Mouse (Mus musculus) neural tube, embryonic 14.5 days (tissue): ENCODE data around the gene Gnb1. TPM values are rescaled to one million over a fixed set of nuclear protein-coding genes. Genes with fewer than 3 reads are reported as not detected.

Experiments used
- ATAC-seq: fragments of 200-750 bp; cut with Nextera tagmentation; 2 replicates; pipeline ENCODE4 v1.8.0; 2017; ENCODE audit warnings: low read depth, mild to moderate bottlenecking, moderate TSS enrichment, moderate library complexity
- H3K27ac ChIP-seq: fragments of 300-500 bp; sonication (generic); 2 replicates; pipeline ENCODE4 v1.5.1; 2014; ENCODE audit warnings: low read depth, mild to moderate bottlenecking, control low read depth, low read length, moderate library complexity, mixed read lengths
- H3K27me3 ChIP-seq: fragments of 300-500 bp; sonication (generic); 2 replicates; pipeline ENCODE4 v1.6.1; 2014; ENCODE audit warnings: low read length; ENCODE audit not compliant: control insufficient read depth, insufficient read depth
- H3K36me3 ChIP-seq: fragments of 300-500 bp; sonication (generic); 2 replicates; pipeline ENCODE4 v1.6.1; 2014; ENCODE audit warnings: low read length, mixed read lengths; ENCODE audit not compliant: control insufficient read depth, insufficient read depth
- H3K4me1 ChIP-seq: fragments of 300-500 bp; sonication (generic); 2 replicates; pipeline ENCODE4 v1.6.1; 2014; ENCODE audit warnings: low read length; ENCODE audit not compliant: control insufficient read depth, insufficient read depth
- H3K4me2 ChIP-seq: fragments of 300-500 bp; sonication (generic); 2 replicates; pipeline ENCODE4 v1.6.1; 2014; ENCODE audit warnings: mild to moderate bottlenecking, low read depth, low read length, control low read depth
- H3K4me3 ChIP-seq: fragments of 300-500 bp; sonication (generic); 2 replicates; pipeline ENCODE4 v1.5.1; 2014; ENCODE audit warnings: low read depth, low read length, control low read depth, mixed read lengths
- H3K9ac ChIP-seq: fragments of 300-500 bp; sonication (generic); replicated peaks from 2 replicates; pipeline ENCODE4 v1.6.1; 2014; ENCODE audit warnings: low read depth, mild to moderate bottlenecking, control low read depth, low read length, mixed read lengths
- H3K9me3 ChIP-seq: fragments of 300-500 bp; sonication (generic); 2 replicates; pipeline ENCODE4 v1.6.1; 2016; ENCODE audit warnings: low read length; ENCODE audit not compliant: control insufficient read depth
- WGBS: fragments of 180-500 bp; shearing (Covaris S2); extraction: QIAGEN DNeasy Blood & Tissue Kit; methylation state at CpG from one replicate; pipeline ENCODE4 v1.1.7; 2014; 5-methylcytosine and 5-hydroxymethylcytosine counted together
- polyA plus RNA-seq: library from polyadenylated mRNA; unstranded; fragments of >200 nt; fragmentation: Nextera tagmentation; extraction: Ambion mirVana; gene quantifications from 2 replicates; pipeline ENCODE4 v1.2.1, GENCODE M21; 2014

The Gnb1 gene
- polyA plus RNA-seq, 1 experiment from 2014 or later: 1,136 TPM

GRCm38 (mm10) chr4:155593780-155594179, 102.6 kb downstream of the Gnb1 start:
- no peak for ATAC-seq
- 49% methylated on average over 1 of the region's 1 CpGs for WGBS
- H3K36me3 ChIP-seq: peaks cover 8% of the 10 kb centered on the region

GRCm38 (mm10) chr4:155595777-155596176, 104.6 kb downstream of the Gnb1 start:
- H3K27me3 ChIP-seq: no peaks in the 10 kb centered on the region
- H3K9me3 ChIP-seq: no peaks in the 10 kb centered on the region
- 84% methylated on average over 3 of the region's 3 CpGs for WGBS
- H3K4me1 ChIP-seq: no peaks in the 10 kb centered on the region
- H3K4me3 ChIP-seq: no peak overlapping the region
- no peaks in the 10 kb centered on the region for H3K36me3 ChIP-seq
- ATAC-seq: no peak
- H3K4me2 ChIP-seq: no peak overlapping the region
- no peak overlapping the region for H3K9ac ChIP-seq
- H3K27ac ChIP-seq: no peak overlapping the region

More at GRCm38 (mm10) chr4:155593780-155594179, 102.6 kb downstream of the Gnb1 start:
- Histone ChIP-seq H3K27me3 (no peaks in the 10 kb centered on the region), H3K27ac (no peak overlapping the region), H3K9me3 (no peaks in the 10 kb centered on the region), H3K4me2 (no peak overlapping the region), H3K4me3 (no peak overlapping the region), H3K9ac (no peak overlapping the region), H3K4me1 (no peaks in the 10 kb centered on the region)

- ATAC-seq: no peak
- Histone ChIP-seq H3K4me1 (no peaks in the 10 kb centered on the region), H3K36me3 (no peaks in the 10 kb centered on the region), H3K4me3 (no peak overlapping the region), H3K9me3 (no peaks in the 10 kb centered on the region), H3K9ac (no peak overlapping the region), H3K27ac (no peak overlapping the region), H3K4me2 (no peak overlapping the region), H3K27me3 (no peaks in the 10 kb centered on the region)
- 87% methylated on average over 5 of the region's 5 CpGs for WGBS
Measured at GRCm38 (mm10) chr4:155596606-155597005, 105.4 kb downstream of the Gnb1 start.

- no peak for ATAC-seq
- Histone ChIP-seq H3K27ac (no peak overlapping the region), H3K9ac (no peak overlapping the region), H3K27me3 (no peaks in the 10 kb centered on the region; the same call in 1 of the 2 replicates), H3K4me3 (no peak overlapping the region), H3K4me2 (no peak overlapping the region), H3K9me3 (no peaks in the 10 kb centered on the region), H3K4me1 (peaks cover 5% of the 10 kb centered on the region), H3K36me3 (no peaks in the 10 kb centered on the region)
- WGBS: 25% methylated on average over 19 of the region's 20 CpGs
Measured at GRCm38 (mm10) chr4:155598536-155598935, 107.4 kb downstream of the Gnb1 start.

- H3K4me2 ChIP-seq: peak overlapping the region; percentile 80
- no peaks in the 10 kb centered on the region; the same call in 1 of the 2 replicates for H3K27me3 ChIP-seq
- WGBS: 90% methylated on average over 11 of the region's 11 CpGs
- H3K27ac ChIP-seq: peak overlapping the region; percentile 100
- peak overlapping the region; percentile 60 for H3K9ac ChIP-seq
- no peak for ATAC-seq
- peaks cover 5% of the 10 kb centered on the region for H3K4me1 ChIP-seq
- no peaks in the 10 kb centered on the region for H3K36me3 ChIP-seq
- no peaks in the 10 kb centered on the region for H3K9me3 ChIP-seq
- peak overlapping the region; percentile 95 for H3K4me3 ChIP-seq
Measured at GRCm38 (mm10) chr4:155599901-155600825, 109.0 kb downstream of the Gnb1 start.

- Histone ChIP-seq H3K4me1 (peaks cover 5% of the 10 kb centered on the region), H3K9me3 (no peaks in the 10 kb centered on the region), H3K27ac (peak within 1 kb of the TSS; percentile 100), H3K36me3 (peaks cover 4% of the 10 kb centered on the region; the same call in 1 of the 2 replicates), H3K27me3 (no peaks in the 10 kb centered on the region; the same call in 1 of the 2 replicates), H3K4me3 (peak within 1 kb of the TSS; percentile 95), H3K9ac (peak within 1 kb of the TSS; percentile 95), H3K4me2 (peak within 1 kb of the TSS; percentile 80)
- WGBS: under 1% methylated on average over 58 of the region's 65 CpGs
- ATAC-seq: peak; percentile 95
Measured at GRCm38 (mm10) chr4:155601091-155601996, 110.2 kb downstream of the Gnb1 start, which contains the start of gene Slc35e2. Slc35e2 (plus strand) TSS chr4:155601416.

GRCm38 (mm10) chr4:155601997-155602456, 110.9 kb downstream of the Gnb1 start:
- Histone ChIP-seq H3K9me3 (no peaks in the 10 kb centered on the region), H3K9ac (peak overlapping the region; percentile 95), H3K4me2 (peak overlapping the region; percentile 80), H3K27ac (peak overlapping the region; percentile 100), H3K4me1 (peaks cover 5% of the 10 kb centered on the region), H3K36me3 (peaks cover 4% of the 10 kb centered on the region; the same call in 1 of the 2 replicates), H3K4me3 (peak overlapping the region; percentile 95), H3K27me3 (no peaks in the 10 kb centered on the region; the same call in 1 of the 2 replicates)
- ATAC-seq: no peak; the same call in 1 of the 2 replicates
- 1% methylated on average over 30 of the region's 31 CpGs for WGBS

- no peaks in the 10 kb centered on the region; the same call in 1 of the 2 replicates for H3K27me3 ChIP-seq
- H3K4me3 ChIP-seq: peak overlapping the region; percentile 95; the same call in 1 of the 2 replicates
- H3K9me3 ChIP-seq: no peaks in the 10 kb centered on the region
- no peak overlapping the region for H3K27ac ChIP-seq
- no peak for ATAC-seq
- H3K9ac ChIP-seq: no peak overlapping the region
- peaks cover 5% of the 10 kb centered on the region for H3K4me1 ChIP-seq
- peak overlapping the region; percentile 80 for H3K4me2 ChIP-seq
- WGBS: 91% methylated on average over 1 of the region's 1 CpGs
- H3K36me3 ChIP-seq: peaks cover 4% of the 10 kb centered on the region; the same call in 1 of the 2 replicates
Measured at GRCm38 (mm10) chr4:155602753-155603152, 111.6 kb downstream of the Gnb1 start.
